Mouse (Mus musculus): ENCODE measurements around the gene Psmb11.

Psmb11 gene

GRCm38 (mm10) chr14:54641305-54641969, 20.2 kb downstream of the Psmb11 start, which contains the start of gene Cdh24:
Gene Cdh24, minus strand, starts transcription at chr14:54641364.
- DNase-seq (ENCODE audit: low spot score), result peak; percentile 84

- no peak for DNase-seq (ENCODE audit: low spot score)
Observed at GRCm38 (mm10) chr14:54642224-54642944, 21.2 kb downstream of the Psmb11 start.

GRCm38 (mm10) chr14:54643011-54643410, 21.8 kb downstream of the Psmb11 start:
- DNase-seq (ENCODE audit: low spot score), result no peak

- no peak for DNase-seq (ENCODE audit: low spot score)
Observed at GRCm38 (mm10) chr14:54644294-54644693, 23.1 kb downstream of the Psmb11 start.

DNA sequence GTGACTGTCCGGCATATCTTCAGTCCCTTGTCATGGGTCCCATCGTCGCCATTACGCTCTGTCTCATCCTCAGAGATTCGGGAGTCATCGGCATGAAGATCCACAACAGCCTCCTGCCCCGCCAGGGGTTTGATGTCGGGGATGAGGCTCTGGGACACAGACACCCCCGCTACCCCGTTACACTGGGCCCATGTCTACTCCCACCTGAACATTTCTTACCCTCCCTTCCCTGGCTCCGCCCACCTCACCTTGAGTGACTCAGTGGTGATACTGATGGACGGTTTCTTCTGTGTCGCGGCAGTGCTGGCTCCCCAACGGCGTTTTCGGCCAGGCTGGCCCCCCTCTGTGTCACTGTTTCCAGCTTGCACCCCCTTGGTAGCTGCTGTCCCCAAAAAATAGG, 25.2 kb downstream of the Psmb11 start:
- no peak for DNase-seq (ENCODE audit: low spot score)

- no peak for DNase-seq (ENCODE audit: low spot score)
Observed at GRCm38 (mm10) chr14:54646898-54647636, 25.8 kb downstream of the Psmb11 start.

- DNase-seq (ENCODE audit: low spot score), result no peak
Observed at GRCm38 (mm10) chr14:54647900-54648299, 26.7 kb downstream of the Psmb11 start.

- DNase-seq (ENCODE audit: low spot score), result peak; percentile 80
Observed at GRCm38 (mm10) chr14:54650621-54651454, 29.6 kb downstream of the Psmb11 start.

GRCm38 (mm10) chr14:54651556-54651955, 30.3 kb downstream of the Psmb11 start:
- DNase-seq (ENCODE audit: low spot score), result no peak

DNA sequence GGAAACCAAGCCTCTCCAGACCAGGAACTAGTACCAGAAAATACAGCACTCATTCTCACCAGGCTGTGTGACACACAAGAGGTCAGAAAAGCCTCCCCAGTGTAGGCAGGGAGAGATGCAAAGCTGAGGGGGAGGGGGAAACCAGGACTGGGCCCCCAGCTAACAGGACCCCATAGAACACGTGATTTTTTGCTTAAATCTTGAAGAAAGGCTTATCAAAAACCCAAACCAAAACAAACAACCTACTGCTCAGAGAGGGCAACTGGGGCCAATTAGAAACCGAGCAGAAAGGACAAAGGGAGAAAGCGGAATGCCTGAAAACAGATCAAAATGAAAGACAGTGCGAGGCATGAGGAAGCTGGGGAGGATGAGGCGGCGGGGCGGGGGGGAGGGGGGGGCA, 31.6 kb downstream of the Psmb11 start:
- no peak for DNase-seq (ENCODE audit: low spot score)

GRCm38 (mm10) chr14:54653496-54653895, 32.3 kb downstream of the Psmb11 start:
- DNase-seq (ENCODE audit: low spot score), result peak; percentile 76

DNA sequence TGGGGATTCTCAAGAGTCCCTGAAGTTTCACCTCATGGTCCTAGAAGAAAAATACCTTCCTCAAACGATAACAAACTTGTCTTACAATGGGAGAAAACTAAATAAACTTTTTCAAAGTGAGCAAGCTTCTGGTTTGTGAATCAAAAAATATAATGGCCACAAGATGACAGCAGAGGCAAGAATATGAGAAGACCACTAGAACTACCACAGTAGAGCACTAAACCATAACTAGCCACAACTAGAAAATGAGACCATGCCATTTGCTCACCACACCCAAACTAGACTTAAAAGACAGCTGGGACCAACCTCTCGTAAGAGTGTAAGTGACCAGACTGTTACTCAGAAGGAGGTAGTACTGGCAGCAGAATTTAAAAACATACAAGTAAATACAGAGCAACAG, 38.8 kb downstream of the Psmb11 start:
- no peak for DNase-seq (ENCODE audit: low spot score)

GRCm38 (mm10) chr14:54664477-54665222, 43.4 kb downstream of the Psmb11 start:
- no peak for DNase-seq (ENCODE audit: low spot score)

DNA sequence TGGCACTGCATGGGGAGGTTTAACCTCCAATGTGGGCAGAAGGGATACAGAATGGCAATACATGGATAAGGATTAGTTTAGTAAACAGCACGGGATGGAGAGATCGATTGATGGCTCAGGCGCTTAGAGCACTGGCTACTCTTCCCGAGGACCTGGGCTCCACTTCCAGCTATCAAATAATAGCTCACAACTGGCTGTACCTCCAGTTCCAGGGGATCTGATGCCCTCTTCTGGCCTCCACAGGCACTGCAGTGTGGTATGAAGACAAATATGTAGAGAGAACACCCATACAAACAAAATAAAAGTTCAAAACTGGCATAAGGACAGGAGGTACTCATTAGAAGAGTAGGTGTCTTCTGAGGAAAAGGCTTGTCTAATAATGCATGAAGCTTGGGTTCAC, 48.1 kb downstream of the Psmb11 start:
- peak; percentile 27 for DNase-seq (ENCODE audit: low spot score)

DNA sequence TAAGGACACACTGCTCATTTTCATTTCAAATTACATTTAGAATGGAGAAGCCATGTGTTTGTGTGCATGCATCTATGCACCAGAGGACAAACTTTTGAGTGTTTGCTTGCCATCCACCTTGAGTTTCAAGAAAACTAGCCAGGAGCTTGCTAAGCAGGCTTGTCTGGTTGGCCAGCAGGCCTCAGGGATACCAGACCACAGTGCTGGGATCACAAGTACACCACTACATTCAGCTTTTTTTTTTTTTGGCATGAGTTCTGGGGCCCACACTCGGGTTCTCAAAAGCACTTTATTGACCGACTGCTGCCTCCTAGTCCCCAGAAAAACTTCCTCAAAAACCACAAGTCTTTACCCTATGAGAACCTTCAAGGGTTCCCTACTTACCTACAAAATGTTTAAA, 53.1 kb downstream of the Psmb11 start:
- peak; percentile 19 for DNase-seq (ENCODE audit: low spot score)

GRCm38 (mm10) chr14:54676290-54676689, 55.1 kb downstream of the Psmb11 start:
- DNase-seq (ENCODE audit: low spot score), result no peak

DNA sequence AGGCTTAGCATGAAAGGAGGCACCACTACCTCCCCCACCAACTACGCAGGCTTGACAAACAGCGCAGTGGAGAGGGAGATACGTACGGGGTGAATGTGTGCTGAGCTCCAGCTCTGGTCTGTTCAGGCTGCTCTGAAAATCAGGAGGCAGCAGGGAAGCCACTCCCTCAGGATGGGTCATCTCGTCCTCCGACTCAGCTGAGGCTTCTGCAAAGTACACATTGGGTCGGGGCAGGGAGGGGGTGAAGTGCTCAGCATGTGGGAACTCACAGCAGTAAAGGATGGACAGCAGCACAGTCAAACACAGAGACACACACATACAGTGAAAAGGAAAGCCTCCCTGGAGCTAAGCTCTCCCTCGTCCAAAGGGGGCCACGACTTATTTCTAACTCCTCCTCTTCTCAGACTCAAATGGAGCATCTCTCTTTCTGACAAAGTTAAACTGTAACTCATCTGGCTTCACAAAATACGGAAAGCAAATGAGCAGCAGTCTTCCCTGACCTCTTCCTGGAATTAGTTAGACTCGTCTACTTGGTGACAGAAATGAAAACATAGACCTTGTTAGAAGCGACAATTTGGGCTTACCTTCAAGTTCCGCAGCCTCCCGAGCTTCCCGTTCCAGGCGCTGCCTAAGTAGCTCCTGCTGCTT, 57.5 kb downstream of the Psmb11 start:
- no peak for DNase-seq (ENCODE audit: low spot score)
